Mouse (Mus musculus): ENCODE measurements around the gene Tns1. TPM values are rescaled to one million over a fixed set of nuclear protein-coding genes. Genes with fewer than 3 reads are reported as not detected.

Gene Tns1
- total and polyA plus RNA-seq, 2 experiments from 2014 or later: 11.7 to 28.0 TPM

DNA sequence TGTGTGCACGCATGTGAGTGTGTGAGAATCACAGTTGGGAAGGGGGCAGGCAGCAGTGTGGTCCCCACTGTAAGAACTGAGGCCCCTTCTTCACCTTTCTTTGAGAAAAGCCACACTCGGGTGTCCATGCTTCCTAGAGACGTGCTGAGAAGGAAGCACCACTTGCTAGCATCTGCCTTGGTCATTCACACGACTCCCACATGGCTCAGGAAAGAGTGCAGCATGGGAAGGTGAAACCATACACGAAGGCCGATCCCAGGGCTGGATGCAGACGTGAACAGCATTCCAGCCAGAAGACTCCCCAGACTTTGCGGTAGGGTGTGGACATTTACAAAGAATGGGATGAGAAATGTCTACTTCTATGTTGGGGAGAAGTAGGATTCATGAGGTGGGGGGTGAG lies 212.3 kb downstream of the Tns1 start:
- DNase-seq (ENCODE audit: low spot score) (no peak), ATAC-seq (no peak)
- H3K9ac ChIP-seq (replicated peaks; ENCODE audit: low read length): no peak overlapping the region
- no peak overlapping the region for H3K4me3 ChIP-seq (ENCODE audit: low read length)
- no peaks in the 10 kb centered on the region for H3K9me3 ChIP-seq (ENCODE audit: low read length)
- H3K4me1 ChIP-seq (ENCODE audit: insufficient read depth, low read length): no peaks in the 10 kb centered on the region; the same call in 1 of the 2 replicates
- TF ChIP-seq CTCF (IDR thresholded peaks at IDR 0.05; ENCODE audit: low read depth): no peak
- H3K36me3 ChIP-seq (ENCODE audit: insufficient read depth, low read length): no peaks in the 10 kb centered on the region
- no peak overlapping the region for H3K27ac ChIP-seq
- 78% methylated on average over 8 of the region's 8 CpGs for WGBS
- no peaks in the 10 kb centered on the region for H3K27me3 ChIP-seq (ENCODE audit: insufficient read depth, low read length)
- no peak overlapping the region for H3K4me2 ChIP-seq (ENCODE audit: low read depth, low read length)

DNA sequence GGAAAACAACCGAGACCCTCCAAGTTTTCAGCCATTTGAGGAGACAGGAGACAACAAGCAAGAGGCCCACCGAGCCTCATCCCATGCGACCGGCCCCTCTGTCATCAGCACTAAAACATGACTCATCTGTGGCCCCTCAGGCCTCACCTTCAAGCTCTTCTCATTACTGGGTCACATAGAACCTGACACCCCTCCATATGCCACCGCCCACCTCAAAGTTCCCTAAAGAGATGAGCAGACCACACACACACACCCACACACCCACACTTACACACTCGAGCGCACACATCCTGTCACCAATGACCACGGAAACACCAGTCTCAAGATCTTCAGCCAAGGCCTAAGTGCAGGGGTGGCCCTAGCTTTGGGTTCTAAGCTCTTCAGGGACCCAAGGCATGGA lies 213.5 kb downstream of the Tns1 start:
- WGBS: 86% methylated on average over 8 of the region's 8 CpGs
- no peaks in the 10 kb centered on the region for H3K9me3 ChIP-seq (ENCODE audit: low read length)
- no peaks in the 10 kb centered on the region for H3K27me3 ChIP-seq (ENCODE audit: insufficient read depth, low read length)
- H3K9ac ChIP-seq (replicated peaks; ENCODE audit: low read length): no peak overlapping the region
- no peak overlapping the region for H3K4me3 ChIP-seq (ENCODE audit: low read length)
- no peak overlapping the region for H3K4me2 ChIP-seq (ENCODE audit: low read depth, low read length)
- ATAC-seq (no peak), DNase-seq (ENCODE audit: low spot score) (no peak)
- no peaks in the 10 kb centered on the region for H3K36me3 ChIP-seq (ENCODE audit: insufficient read depth, low read length)
- no peak overlapping the region for H3K27ac ChIP-seq
- no peak for TF ChIP-seq CTCF (IDR thresholded peaks at IDR 0.05; ENCODE audit: low read depth)
- H3K4me1 ChIP-seq (ENCODE audit: insufficient read depth, low read length): no peaks in the 10 kb centered on the region; the same call in 1 of the 2 replicates

DNA sequence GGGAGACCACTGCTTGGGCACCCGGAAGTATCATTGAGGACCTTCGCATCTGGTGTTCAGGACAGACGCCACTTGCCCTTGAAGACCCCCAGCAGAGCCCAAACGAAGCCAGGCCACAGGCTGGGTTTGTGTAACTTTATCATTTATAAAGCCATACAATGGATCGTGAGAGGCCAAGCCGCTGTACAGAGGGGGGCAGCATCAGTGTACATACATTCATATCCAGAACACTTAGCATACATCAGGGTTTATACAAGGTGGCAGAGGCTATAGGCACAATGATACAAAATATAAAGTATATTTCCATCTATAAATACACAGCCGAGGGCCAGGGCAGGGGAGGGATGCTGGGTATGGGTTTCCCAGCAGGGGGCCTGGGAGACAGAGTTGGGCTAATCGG lies 214.1 kb downstream of the Tns1 start:
- no peaks in the 10 kb centered on the region for H3K36me3 ChIP-seq (ENCODE audit: insufficient read depth, low read length)
- no peaks in the 10 kb centered on the region for H3K27me3 ChIP-seq (ENCODE audit: insufficient read depth, low read length)
- no peak overlapping the region for H3K4me3 ChIP-seq (ENCODE audit: low read length)
- TF ChIP-seq CTCF (IDR thresholded peaks at IDR 0.05; ENCODE audit: low read depth): no peak
- DNase-seq (ENCODE audit: low spot score) (no peak), ATAC-seq (no peak)
- H3K4me2 ChIP-seq (ENCODE audit: low read depth, low read length): no peak overlapping the region
- no peaks in the 10 kb centered on the region for H3K9me3 ChIP-seq (ENCODE audit: low read length)
- no peak overlapping the region for H3K9ac ChIP-seq (replicated peaks; ENCODE audit: low read length)
- H3K4me1 ChIP-seq (ENCODE audit: insufficient read depth, low read length): no peaks in the 10 kb centered on the region; the same call in 1 of the 2 replicates
- H3K27ac ChIP-seq: no peak overlapping the region
- 82% methylated on average over 8 of the region's 8 CpGs for WGBS

DNA sequence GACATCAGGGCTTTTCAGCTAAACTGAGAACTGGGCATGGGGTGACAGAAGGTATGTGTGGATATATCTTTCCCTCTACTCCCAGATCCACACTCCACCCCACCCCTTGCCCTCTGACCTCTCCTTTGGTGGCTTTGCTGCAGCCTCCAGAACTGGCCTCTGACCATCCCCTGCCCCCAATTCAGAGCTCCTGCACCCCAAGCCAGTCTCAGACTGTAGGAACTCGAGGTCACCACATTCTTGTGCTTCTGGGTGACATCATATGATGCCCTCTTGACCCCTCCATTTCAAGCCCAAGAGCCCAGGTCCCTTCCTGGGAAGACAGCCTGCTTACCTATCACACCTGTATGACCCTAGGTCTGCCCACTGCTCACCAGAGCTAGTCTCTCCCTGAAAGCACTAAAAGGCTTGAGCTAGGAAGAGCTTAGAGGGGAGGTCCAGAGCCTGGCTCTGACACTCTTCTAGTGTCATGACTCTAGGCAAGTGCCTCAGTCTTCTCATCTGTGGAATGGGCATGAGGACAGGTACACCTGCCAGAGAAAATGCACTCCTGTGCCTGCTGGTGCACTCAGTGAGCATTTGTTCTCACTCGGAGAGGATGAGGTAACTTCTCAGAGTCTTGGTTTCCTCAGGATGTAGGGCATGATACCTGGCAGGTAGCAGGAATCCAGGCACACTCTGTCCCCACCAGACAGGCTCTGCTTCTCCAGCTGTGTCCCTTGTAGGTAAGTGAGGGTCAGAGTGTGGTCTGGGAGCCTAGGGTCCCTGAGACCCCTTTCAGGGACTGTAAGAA lies 214.9 kb downstream of the Tns1 start:
- 65% methylated on average over 2 of the region's 2 CpGs for WGBS
- no peak for DNase-seq (ENCODE audit: low spot score)
- ATAC-seq: no peak

DNA sequence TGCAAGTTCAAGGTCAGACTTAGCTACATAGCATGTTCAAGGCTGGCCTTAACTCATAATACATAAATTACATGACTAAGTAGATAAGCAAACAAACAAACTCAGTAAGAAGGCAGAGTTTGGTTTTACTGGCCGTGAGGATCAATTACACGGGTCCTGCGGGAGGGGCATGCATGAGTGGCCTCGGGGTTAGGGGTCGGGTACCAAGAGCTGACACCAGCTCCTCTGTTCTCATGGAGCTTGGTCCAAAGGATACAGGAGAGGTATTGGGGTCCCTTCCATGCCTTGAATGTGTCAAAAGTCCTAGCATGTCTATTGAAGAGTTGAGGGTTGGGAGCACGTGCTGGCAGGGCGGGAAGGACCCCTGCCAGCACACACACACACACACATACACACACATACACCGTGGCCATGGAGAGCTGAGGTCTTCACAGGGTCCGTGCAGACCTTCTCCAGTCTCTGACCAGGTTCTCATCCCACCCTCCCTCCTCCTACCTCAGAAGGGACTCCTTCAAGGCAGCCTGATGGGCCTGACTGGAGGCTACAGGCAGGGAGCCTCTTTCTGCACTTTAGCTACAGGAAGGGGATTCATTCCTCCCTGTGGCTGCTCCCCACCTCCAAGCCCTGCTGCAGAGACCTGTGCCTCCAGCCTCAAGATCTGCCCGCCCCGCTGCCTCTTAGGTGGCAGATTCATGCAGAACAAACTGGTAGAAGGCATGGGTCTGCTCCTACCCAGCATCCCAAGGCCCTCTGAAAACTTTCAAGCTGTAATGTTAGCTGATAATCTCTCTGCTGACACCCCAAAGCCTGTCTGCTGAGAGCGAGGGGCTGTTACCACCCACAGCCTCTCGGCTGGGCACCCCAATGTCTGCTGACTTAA lies 215.9 kb downstream of the Tns1 start:
- no peaks in the 10 kb centered on the region for H3K27me3 ChIP-seq (ENCODE audit: insufficient read depth, low read length)
- no peak for DNase-seq (ENCODE audit: low spot score)
- TF ChIP-seq CTCF (IDR thresholded peaks at IDR 0.05; ENCODE audit: low read depth): no peak

More for the DNA sequence above, 214.9 kb downstream of the Tns1 start:
- H3K4me2 ChIP-seq (ENCODE audit: low read depth, low read length): no peak overlapping the region
- no peak overlapping the region for H3K4me3 ChIP-seq (ENCODE audit: low read length)
- H3K27me3 ChIP-seq (ENCODE audit: insufficient read depth, low read length): no peaks in the 10 kb centered on the region
- H3K36me3 ChIP-seq (ENCODE audit: insufficient read depth, low read length): no peaks in the 10 kb centered on the region
- no peak overlapping the region for H3K9ac ChIP-seq (replicated peaks; ENCODE audit: low read length)
- no peak for TF ChIP-seq CTCF (IDR thresholded peaks at IDR 0.05; ENCODE audit: low read depth)
- H3K9me3 ChIP-seq (ENCODE audit: low read length): no peaks in the 10 kb centered on the region
- no peak overlapping the region for H3K27ac ChIP-seq
- no peaks in the 10 kb centered on the region; the same call in 1 of the 2 replicates for H3K4me1 ChIP-seq (ENCODE audit: insufficient read depth, low read length)

DNA sequence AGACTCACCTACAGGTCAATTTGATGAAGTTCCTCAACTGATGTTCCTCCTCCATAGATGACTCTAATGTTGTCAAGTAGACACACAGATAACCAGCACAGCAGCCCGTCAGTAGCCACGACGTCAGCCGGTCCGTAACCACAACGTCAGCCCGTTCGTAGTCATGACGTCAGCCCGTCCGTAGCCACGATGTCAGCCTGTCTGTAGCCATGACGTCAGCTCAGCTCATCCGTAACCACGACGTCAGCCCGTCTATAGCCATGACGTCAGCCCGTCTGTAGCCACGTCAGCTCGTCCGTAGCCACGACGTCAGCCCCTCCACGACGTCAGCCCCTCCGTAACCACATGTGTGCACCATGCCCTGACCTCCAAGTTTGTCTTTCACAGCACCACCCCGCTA lies 217.1 kb downstream of the Tns1 start:
- Histone ChIP-seq H3K4me2 (ENCODE audit: low read depth, low read length) (no peak overlapping the region), H3K4me1 (ENCODE audit: insufficient read depth, low read length) (no peaks in the 10 kb centered on the region), H3K36me3 (ENCODE audit: insufficient read depth, low read length) (no peaks in the 10 kb centered on the region), H3K27ac (no peak overlapping the region), H3K27me3 (ENCODE audit: insufficient read depth, low read length) (no peaks in the 10 kb centered on the region), H3K4me3 (ENCODE audit: low read length) (no peak overlapping the region), H3K9ac (replicated peaks; ENCODE audit: low read length) (no peak overlapping the region), H3K9me3 (ENCODE audit: low read length) (no peaks in the 10 kb centered on the region)
- TF ChIP-seq CTCF (IDR thresholded peaks at IDR 0.05; ENCODE audit: low read depth): no peak
- DNase-seq (ENCODE audit: low spot score): no peak
- no peak for ATAC-seq
- WGBS: 89% methylated on average over 28 of the region's 28 CpGs

More for the DNA sequence above, 215.9 kb downstream of the Tns1 start:
- H3K4me1 ChIP-seq (ENCODE audit: insufficient read depth, low read length): no peaks in the 10 kb centered on the region
- no peak overlapping the region for H3K9ac ChIP-seq (replicated peaks; ENCODE audit: low read length)
- no peak overlapping the region for H3K27ac ChIP-seq
- no peaks in the 10 kb centered on the region for H3K9me3 ChIP-seq (ENCODE audit: low read length)
- H3K4me3 ChIP-seq (ENCODE audit: low read length): no peak overlapping the region
- ATAC-seq: no peak
- 69% methylated on average over 13 of the region's 13 CpGs for WGBS
- H3K4me2 ChIP-seq (ENCODE audit: low read depth, low read length): no peak overlapping the region
- no peaks in the 10 kb centered on the region for H3K36me3 ChIP-seq (ENCODE audit: insufficient read depth, low read length)
